Mouse (Mus musculus) neural tube, embryonic 11.5 days (tissue): Measurements from ENCODE around the gene Map3k14. TPM values are rescaled to one million over a fixed set of nuclear protein-coding genes. Genes with fewer than 3 reads are reported as not detected.
A peak's percentile ranks its signal among the peaks of the same experiment; 100 is the strongest.

Source experiments
- ATAC-seq: fragments of 200-750 bp; cut with Nextera tagmentation; 2 replicates; pipeline ENCODE4 v1.8.0; 2017; ENCODE audit warnings: moderate number of reproducible peaks, mild to moderate bottlenecking, moderate TSS enrichment, moderate library complexity; ENCODE audit not compliant: insufficient read depth, low FRiP score, low TSS enrichment
- DNase-seq: peaks from one replicate; pipeline ENCODE4 v3.0.0-alpha.2; 2015; ENCODE audit warnings: low spot score
- H3K27ac ChIP-seq: fragments of 300-500 bp; sonication (generic); 2 replicates; pipeline ENCODE4 v1.5.1; 2014; ENCODE audit warnings: low read depth, mild to moderate bottlenecking, low read length
- H3K27me3 ChIP-seq: fragments of 300-500 bp; sonication (generic); 2 replicates; pipeline ENCODE4 v1.6.1; 2014; ENCODE audit warnings: mild to moderate bottlenecking, low read length, mixed read lengths; ENCODE audit not compliant: control insufficient read depth, insufficient read depth
- H3K36me3 ChIP-seq: fragments of 300-500 bp; sonication (generic); 2 replicates; pipeline ENCODE4 v1.6.1; 2014; ENCODE audit warnings: mild to moderate bottlenecking, low read length, moderate library complexity, mixed read lengths; ENCODE audit not compliant: control insufficient read depth, insufficient read depth
- H3K4me1 ChIP-seq: fragments of 300-500 bp; sonication (generic); 2 replicates; pipeline ENCODE4 v1.6.1; 2014; ENCODE audit warnings: low read length, mixed read lengths; ENCODE audit not compliant: control insufficient read depth, insufficient read depth
- H3K4me2 ChIP-seq: fragments of 300-500 bp; sonication (generic); 2 replicates; pipeline ENCODE4 v1.6.1; 2014; ENCODE audit warnings: low read depth, mild to moderate bottlenecking, moderate library complexity
- H3K4me3 ChIP-seq: fragments of 300-500 bp; sonication (generic); 2 replicates; pipeline ENCODE4 v1.5.1; 2014; ENCODE audit warnings: low read depth, low read length
- H3K9ac ChIP-seq: fragments of 300-500 bp; sonication (generic); 2 replicates; pipeline ENCODE4 v1.6.1; 2014; ENCODE audit warnings: mild to moderate bottlenecking, low read length
- H3K9me3 ChIP-seq: fragments of 300-500 bp; sonication (generic); 2 replicates; pipeline ENCODE4 v1.6.1; 2016; ENCODE audit warnings: low read length; ENCODE audit not compliant: control insufficient read depth
- WGBS: fragments of 180-500 bp; shearing (Covaris S2); extraction: QIAGEN DNeasy Blood & Tissue Kit; methylation state at CpG from one replicate; pipeline ENCODE4 v1.1.7; 2014; 5-methylcytosine and 5-hydroxymethylcytosine counted together
- polyA plus RNA-seq: library from polyadenylated mRNA; unstranded; fragments of >200 nt; fragmentation: Nextera tagmentation; extraction: Ambion mirVana; gene quantifications from 2 replicates; pipeline ENCODE4 v1.2.1, GENCODE M21; 2014

The Map3k14 gene
- polyA plus RNA-seq, 1 experiment from 2014 or later: 2.5 TPM

GRCm38 (mm10) chr11:103170111-103170493 lies 97.2 kb downstream of the Map3k14 start:
- DNase-seq (no peak), ATAC-seq (no peak)
- H3K9me3 ChIP-seq: no peaks in the 10 kb centered on the region
- no peak overlapping the region; the same call in 1 of the 2 replicates for H3K9ac ChIP-seq
- peak overlapping the region; percentile 56; the same call in 1 of the 2 replicates for H3K4me3 ChIP-seq
- H3K36me3 ChIP-seq: no peaks in the 10 kb centered on the region
- WGBS: 57% methylated on average over 3 of the region's 3 CpGs
- H3K27me3 ChIP-seq: peaks cover 44% of the 10 kb centered on the region
- H3K4me1 ChIP-seq: peaks cover 10% of the 10 kb centered on the region
- H3K4me2 ChIP-seq: peak overlapping the region; percentile 90
- no peak overlapping the region for H3K27ac ChIP-seq

Other genes with a start within 250 kb of the Map3k14 start
- gene Nmt1, start 239.3 kb downstream of the Map3k14 start, polyA plus RNA-seq: 51.5 and 53.3 TPM in 2 replicates
- 319 and 323 TPM in 2 replicates for gene Dcakd, start 239.1 kb downstream of the Map3k14 start, polyA plus RNA-seq
- 0.80 and 0.90 TPM in 2 replicates for gene Plcd3, start 165.8 kb downstream of the Map3k14 start, polyA plus RNA-seq
- gene Acbd4, start 165.8 kb downstream of the Map3k14 start, polyA plus RNA-seq: 4.4 and 6.4 TPM in 2 replicates
- gene Hexim1, start 151.2 kb downstream of the Map3k14 start, polyA plus RNA-seq: 3.6 and 3.9 TPM in 2 replicates
- gene Hexim2, start 135.0 kb downstream of the Map3k14 start, polyA plus RNA-seq: 5.8 and 7.5 TPM in 2 replicates
- gene Fmnl1, start 96.4 kb downstream of the Map3k14 start, polyA plus RNA-seq: 0.78 and 1.2 TPM in 2 replicates
- gene 1700023F06Rik, start 58.9 kb downstream of the Map3k14 start, polyA plus RNA-seq: not detected in 2 replicates
- gene Spata32, start 49.0 kb downstream of the Map3k14 start, polyA plus RNA-seq: not detected in 2 replicates
- 4.3 and 4.5 TPM in 2 replicates for gene Arhgap27, start 96.2 kb upstream of the Map3k14 start, polyA plus RNA-seq
- gene Plekhm1, start 145.2 kb upstream of the Map3k14 start, polyA plus RNA-seq: 10.0 and 10.5 TPM in 2 replicates
- not detected in 2 replicates for gene Lrrc37a, start 237.1 kb upstream of the Map3k14 start, polyA plus RNA-seq